Mouse (Mus musculus) spleen, adult 2 months (tissue): Measurements from ENCODE around the gene Gm21833.

ENCODE experiments used
- CTCF ChIP-seq: fragments of 200-500 bp; IDR thresholded peaks from 2 replicates; pipeline ENCODE4 v1.5.1; 2011; ENCODE audit warnings: mild to moderate bottlenecking, inconsistent platforms; ENCODE audit not compliant: insufficient read depth, insufficient read length, insufficient replicate concordance; ENCODE audit errors: extremely low read depth
- POLR2A ChIP-seq: fragments of 200-500 bp; IDR thresholded peaks from 2 replicates; pipeline ENCODE4 v1.6.1; 2011; ENCODE audit warnings: low read depth, low read length, inconsistent platforms

GRCm38 (mm10) chr16:82789521-82789920, 38.7 kb upstream of the Gm21833 start:
- no peak for TF ChIP-seq CTCF
- TF ChIP-seq POLR2A: no peak
